Mouse (Mus musculus): ENCODE results near the gene Spon2. TPM values are rescaled to one million over a fixed set of nuclear protein-coding genes. Genes with fewer than 3 reads are reported as not detected.
A peak's percentile ranks its signal among the peaks of the same experiment; 100 is the strongest.

Gene Spon2
- polyA plus RNA-seq, 1 experiment from 2014 or later: 37.3 TPM

- no peaks in the 10 kb centered on the region for H3K27me3 ChIP-seq
- no peak for ATAC-seq (ENCODE audit: insufficient number of reproducible peaks, low FRiP score, low TSS enrichment, low read depth)
- H3K9ac ChIP-seq: no peak overlapping the region
- H3K4me2 ChIP-seq: no peak overlapping the region
- no peaks in the 10 kb centered on the region for H3K36me3 ChIP-seq
- peaks cover 37% of the 10 kb centered on the region for H3K4me1 ChIP-seq
- H3K9me3 ChIP-seq: no peaks in the 10 kb centered on the region
- H3K27ac ChIP-seq: no peak overlapping the region
- 58% methylated on average over 5 of the region's 5 CpGs for WGBS
- no peak overlapping the region for H3K4me3 ChIP-seq
Observed at GRCm38 (mm10) chr5:33230285-33230684, 12.0 kb upstream of the Spon2 start.

- Histone ChIP-seq H3K9ac (no peak overlapping the region), H3K4me2 (no peak overlapping the region), H3K9me3 (no peaks in the 10 kb centered on the region), H3K4me1 (peaks cover 40% of the 10 kb centered on the region), H3K36me3 (no peaks in the 10 kb centered on the region), H3K4me3 (no peak overlapping the region), H3K27me3 (no peaks in the 10 kb centered on the region), H3K27ac (peak overlapping the region; percentile 81)
- 46% methylated on average over 5 of the region's 5 CpGs for WGBS
- ATAC-seq (ENCODE audit: insufficient number of reproducible peaks, low FRiP score, low TSS enrichment, low read depth): peak; percentile 88
Observed at GRCm38 (mm10) chr5:33228428-33228827, 10.2 kb upstream of the Spon2 start.

- no peaks in the 10 kb centered on the region for H3K9me3 ChIP-seq
- ATAC-seq (ENCODE audit: insufficient number of reproducible peaks, low FRiP score, low TSS enrichment, low read depth): no peak
- H3K27me3 ChIP-seq: no peaks in the 10 kb centered on the region
- H3K36me3 ChIP-seq: no peaks in the 10 kb centered on the region
- H3K27ac ChIP-seq: no peak overlapping the region
- no peak overlapping the region for H3K4me2 ChIP-seq
- H3K9ac ChIP-seq: no peak overlapping the region
- no peak overlapping the region for H3K4me3 ChIP-seq
- H3K4me1 ChIP-seq: peaks cover 55% of the 10 kb centered on the region
- 86% methylated on average over 5 of the region's 5 CpGs for WGBS
Observed at GRCm38 (mm10) chr5:33225673-33226072, 7.4 kb upstream of the Spon2 start.

- H3K4me2 ChIP-seq: no peak overlapping the region
- no peak overlapping the region for H3K4me3 ChIP-seq
- H3K9me3 ChIP-seq: no peaks in the 10 kb centered on the region
- H3K36me3 ChIP-seq: no peaks in the 10 kb centered on the region
- no peak overlapping the region for H3K9ac ChIP-seq
- H3K27me3 ChIP-seq: no peaks in the 10 kb centered on the region
- ATAC-seq (ENCODE audit: insufficient number of reproducible peaks, low FRiP score, low TSS enrichment, low read depth): no peak
- H3K27ac ChIP-seq: no peak overlapping the region
- 82% methylated on average over 7 of the region's 7 CpGs for WGBS
- peaks cover 57% of the 10 kb centered on the region for H3K4me1 ChIP-seq
Observed at GRCm38 (mm10) chr5:33224491-33224890, 6.2 kb upstream of the Spon2 start.

- Histone ChIP-seq H3K4me1 (peaks cover 49% of the 10 kb centered on the region), H3K9ac (no peak overlapping the region), H3K9me3 (no peaks in the 10 kb centered on the region), H3K27ac (peak overlapping the region; percentile 28; the same call in 1 of the 2 replicates), H3K4me3 (no peak overlapping the region), H3K4me2 (no peak overlapping the region), H3K27me3 (no peaks in the 10 kb centered on the region), H3K36me3 (no peaks in the 10 kb centered on the region)
- WGBS: 42% methylated on average over 9 of the region's 9 CpGs
- no peak for ATAC-seq (ENCODE audit: insufficient number of reproducible peaks, low FRiP score, low TSS enrichment, low read depth)
Observed at GRCm38 (mm10) chr5:33222841-33223744, 4.8 kb upstream of the Spon2 start.

GRCm38 (mm10) chr5:33222389-33222788, 4.1 kb upstream of the Spon2 start:
- Histone ChIP-seq H3K4me2 (no peak overlapping the region), H3K36me3 (no peaks in the 10 kb centered on the region), H3K4me3 (no peak overlapping the region), H3K27me3 (no peaks in the 10 kb centered on the region), H3K9me3 (no peaks in the 10 kb centered on the region), H3K27ac (peak overlapping the region; percentile 28), H3K4me1 (peaks cover 53% of the 10 kb centered on the region), H3K9ac (no peak overlapping the region)
- 26% methylated on average over 6 of the region's 6 CpGs for WGBS
- no peak for ATAC-seq (ENCODE audit: insufficient number of reproducible peaks, low FRiP score, low TSS enrichment, low read depth)

- no peak overlapping the region for H3K4me2 ChIP-seq
- no peak overlapping the region for H3K4me3 ChIP-seq
- H3K36me3 ChIP-seq: no peaks in the 10 kb centered on the region
- ATAC-seq (ENCODE audit: insufficient number of reproducible peaks, low FRiP score, low TSS enrichment, low read depth): no peak
- H3K4me1 ChIP-seq: peaks cover 61% of the 10 kb centered on the region
- WGBS: 54% methylated on average over 10 of the region's 10 CpGs
- no peak overlapping the region for H3K9ac ChIP-seq
- H3K9me3 ChIP-seq: no peaks in the 10 kb centered on the region
- 0 out of 2 replicates have a peak overlapping the region, but pooled peaks have one; percentile 47 for H3K27ac ChIP-seq
- no peaks in the 10 kb centered on the region for H3K27me3 ChIP-seq
Observed at GRCm38 (mm10) chr5:33220350-33221044, 2.2 kb upstream of the Spon2 start.

- no peaks in the 10 kb centered on the region for H3K9me3 ChIP-seq
- H3K27ac ChIP-seq: no peak overlapping the region
- ATAC-seq (ENCODE audit: insufficient number of reproducible peaks, low FRiP score, low TSS enrichment, low read depth): no peak
- H3K9ac ChIP-seq: no peak overlapping the region
- H3K27me3 ChIP-seq: no peaks in the 10 kb centered on the region
- WGBS: 92% methylated on average over 4 of the region's 4 CpGs
- no peaks in the 10 kb centered on the region for H3K36me3 ChIP-seq
- H3K4me1 ChIP-seq: peaks cover 60% of the 10 kb centered on the region
- H3K4me3 ChIP-seq: no peak overlapping the region
- H3K4me2 ChIP-seq: no peak overlapping the region
Observed at GRCm38 (mm10) chr5:33219831-33220230, 1.6 kb upstream of the Spon2 start.

- Histone ChIP-seq H3K9me3 (no peaks in the 10 kb centered on the region), H3K27ac (no peak overlapping the region), H3K4me2 (no peak overlapping the region), H3K27me3 (no peaks in the 10 kb centered on the region), H3K4me3 (no peak overlapping the region), H3K4me1 (peaks cover 56% of the 10 kb centered on the region), H3K36me3 (no peaks in the 10 kb centered on the region), H3K9ac (no peak overlapping the region)
- 82% methylated on average over 20 of the region's 20 CpGs for WGBS
- no peak for ATAC-seq (ENCODE audit: insufficient number of reproducible peaks, low FRiP score, low TSS enrichment, low read depth)
Observed at GRCm38 (mm10) chr5:33218746-33219449, 643 bp upstream of the Spon2 start.

- Histone ChIP-seq H3K4me1 (peaks cover 48% of the 10 kb centered on the region), H3K9ac (no peak overlapping the region), H3K9me3 (no peaks in the 10 kb centered on the region), H3K36me3 (no peaks in the 10 kb centered on the region), H3K4me3 (peak overlapping the region; percentile 3; the same call in 1 of the 2 replicates), H3K4me2 (peak overlapping the region; percentile 6; the same call in 1 of the 2 replicates), H3K27me3 (no peaks in the 10 kb centered on the region), H3K27ac (no peak overlapping the region)
- WGBS: 51% methylated on average over 3 of the region's 3 CpGs
- no peak for ATAC-seq (ENCODE audit: insufficient number of reproducible peaks, low FRiP score, low TSS enrichment, low read depth)
Observed at GRCm38 (mm10) chr5:33217663-33218062, 592 bp downstream of the Spon2 start.

GRCm38 (mm10) chr5:33214723-33215122, 3.5 kb downstream of the Spon2 start:
- 62% methylated on average over 4 of the region's 4 CpGs for WGBS
- Histone ChIP-seq H3K27ac (no peak overlapping the region), H3K4me3 (no peak overlapping the region), H3K27me3 (no peaks in the 10 kb centered on the region), H3K9ac (no peak overlapping the region), H3K9me3 (no peaks in the 10 kb centered on the region), H3K4me2 (no peak overlapping the region), H3K4me1 (peaks cover 27% of the 10 kb centered on the region), H3K36me3 (no peaks in the 10 kb centered on the region)
- ATAC-seq (ENCODE audit: insufficient number of reproducible peaks, low FRiP score, low TSS enrichment, low read depth): no peak
